Mouse (Mus musculus) liver, embryonic 11.5 days (tissue): ENCODE measurements around the gene Rbm14. TPM values are rescaled to one million over a fixed set of nuclear protein-coding genes. Genes with fewer than 3 reads are reported as not detected.
A peak's percentile ranks its signal among the peaks of the same experiment; 100 is the strongest.
"Not testable (repeated sequence)": the region's sequence is repeated elsewhere in the genome, so short reads cannot be mapped to it uniquely, and the experiment has no call there.

Experiments
- ATAC-seq: fragments of 200-750 bp; cut with Nextera tagmentation; replicated peaks from 2 replicates; pipeline ENCODE4 v1.8.0; 2017; ENCODE audit warnings: moderate number of reproducible peaks, mild to moderate bottlenecking, moderate TSS enrichment, moderate library complexity; ENCODE audit not compliant: low FRiP score
- DNase-seq: peaks from one replicate; pipeline ENCODE4 v3.0.0-alpha.2; 2017; ENCODE audit warnings: low spot score
- H3K27ac ChIP-seq: fragments of 300-500 bp; sonication (generic); 2 replicates; pipeline ENCODE4 v1.5.1; 2014; ENCODE audit warnings: mild to moderate bottlenecking, low read depth, low read length, control low read depth
- H3K27me3 ChIP-seq: fragments of 300-500 bp; sonication (generic); replicated peaks from 2 replicates; pipeline ENCODE4 v1.6.1; 2014; ENCODE audit warnings: low read length, mixed read lengths; ENCODE audit not compliant: control insufficient read depth, insufficient read depth
- H3K36me3 ChIP-seq: fragments of 300-500 bp; sonication (generic); 2 replicates; pipeline ENCODE4 v1.6.1; 2014; ENCODE audit warnings: mild to moderate bottlenecking, low read length, moderate library complexity, mixed read lengths; ENCODE audit not compliant: control insufficient read depth, insufficient read depth
- H3K4me1 ChIP-seq: fragments of 300-500 bp; sonication (generic); replicated peaks from 2 replicates; pipeline ENCODE4 v1.6.1; 2014; ENCODE audit warnings: low read length, mixed read lengths; ENCODE audit not compliant: control insufficient read depth, insufficient read depth
- H3K4me2 ChIP-seq: fragments of 300-500 bp; sonication (generic); 2 replicates; pipeline ENCODE4 v1.6.1; 2014; ENCODE audit warnings: mild to moderate bottlenecking, control low read depth, moderate library complexity
- H3K4me3 ChIP-seq: fragments of 300-500 bp; sonication (generic); 2 replicates; pipeline ENCODE4 v1.5.1; 2014; ENCODE audit warnings: low read depth, low read length, control low read depth
- H3K9ac ChIP-seq: fragments of 300-500 bp; sonication (generic); 2 replicates; pipeline ENCODE4 v1.6.1; 2014; ENCODE audit warnings: low read depth, low read length, control low read depth
- H3K9me3 ChIP-seq: fragments of 300-500 bp; sonication (generic); 2 replicates; pipeline ENCODE4 v1.6.1; 2016; ENCODE audit warnings: low read length, inconsistent platforms, mixed read lengths; ENCODE audit not compliant: control insufficient read depth
- WGBS: fragments of 180-500 bp; shearing (Covaris S2); extraction: QIAGEN DNeasy Blood & Tissue Kit; methylation state at CpG from one replicate; pipeline ENCODE4 v1.1.7; 2014; 5-methylcytosine and 5-hydroxymethylcytosine counted together
- polyA plus RNA-seq: library from polyadenylated mRNA; unstranded; fragments of >200 nt; fragmentation: Nextera tagmentation; extraction: Ambion mirVana; gene quantifications from 2 replicates; pipeline ENCODE4 v1.2.1, GENCODE M21; 2014

Gene Rbm14
- polyA plus RNA-seq, 1 experiment from 2014 or later: 92.4 TPM

DNA sequence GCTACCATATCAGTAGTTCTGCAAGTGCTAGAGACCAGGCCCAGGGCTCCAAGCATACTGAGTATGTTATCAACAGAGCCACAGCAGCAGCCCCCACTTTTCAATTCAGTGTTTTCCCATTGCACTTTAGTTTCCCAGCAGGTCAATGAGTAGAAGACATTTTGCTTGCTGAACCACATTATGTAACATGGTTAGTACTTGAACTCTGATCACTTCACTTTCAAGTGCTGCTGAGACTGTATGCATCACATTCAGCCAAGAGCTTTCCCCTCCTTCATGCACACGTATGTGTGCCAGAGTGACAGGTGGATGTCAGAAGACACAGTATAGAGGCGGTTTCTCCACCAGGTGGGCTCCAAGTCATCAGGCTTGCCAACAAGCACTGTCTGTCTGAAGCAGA is 28.5 kb downstream of the Rbm14 start:
- Histone ChIP-seq H3K4me1 (no peaks in the 10 kb centered on the region; the same call in 1 of the 2 replicates), H3K4me2 (no peak overlapping the region), H3K27ac (no peak overlapping the region), H3K4me3 (no peak overlapping the region), H3K36me3 (peaks cover 26% of the 10 kb centered on the region), H3K27me3 (no peaks in the 10 kb centered on the region), H3K9me3 (no peaks in the 10 kb centered on the region), H3K9ac (no peak overlapping the region)
- ATAC-seq (no peak), DNase-seq (no peak)
- WGBS: 94% methylated on average over 2 of the region's 2 CpGs

DNA sequence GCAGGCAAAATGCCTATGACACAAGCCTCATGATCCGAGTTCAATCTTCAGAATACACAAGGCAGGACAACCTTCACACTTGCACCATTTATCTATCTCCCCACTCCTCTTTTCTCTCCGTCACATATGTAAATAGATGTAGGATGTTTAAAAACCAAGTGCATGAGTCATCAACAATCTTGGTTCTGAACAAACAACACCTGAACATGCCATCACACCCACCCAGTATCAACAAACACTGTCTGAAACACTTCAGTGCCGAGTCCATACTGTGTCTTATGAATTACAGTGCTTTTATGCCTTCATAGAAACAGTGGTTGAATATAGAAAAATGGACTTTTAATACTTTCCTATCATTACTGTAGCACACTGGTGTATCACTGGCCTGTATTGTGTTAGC is 38.6 kb downstream of the Rbm14 start:
- H3K9ac ChIP-seq: no peak overlapping the region
- DNase-seq: no peak
- H3K4me1 ChIP-seq: no peaks in the 10 kb centered on the region
- no peak overlapping the region for H3K4me2 ChIP-seq
- no peak overlapping the region for H3K4me3 ChIP-seq
- no peaks in the 10 kb centered on the region for H3K9me3 ChIP-seq
- no peaks in the 10 kb centered on the region for H3K27me3 ChIP-seq
- no peak overlapping the region for H3K27ac ChIP-seq
- no peak for ATAC-seq
- WGBS: 86% methylated on average over 3 of the region's 3 CpGs
- H3K36me3 ChIP-seq: peaks cover 20% of the 10 kb centered on the region

DNA sequence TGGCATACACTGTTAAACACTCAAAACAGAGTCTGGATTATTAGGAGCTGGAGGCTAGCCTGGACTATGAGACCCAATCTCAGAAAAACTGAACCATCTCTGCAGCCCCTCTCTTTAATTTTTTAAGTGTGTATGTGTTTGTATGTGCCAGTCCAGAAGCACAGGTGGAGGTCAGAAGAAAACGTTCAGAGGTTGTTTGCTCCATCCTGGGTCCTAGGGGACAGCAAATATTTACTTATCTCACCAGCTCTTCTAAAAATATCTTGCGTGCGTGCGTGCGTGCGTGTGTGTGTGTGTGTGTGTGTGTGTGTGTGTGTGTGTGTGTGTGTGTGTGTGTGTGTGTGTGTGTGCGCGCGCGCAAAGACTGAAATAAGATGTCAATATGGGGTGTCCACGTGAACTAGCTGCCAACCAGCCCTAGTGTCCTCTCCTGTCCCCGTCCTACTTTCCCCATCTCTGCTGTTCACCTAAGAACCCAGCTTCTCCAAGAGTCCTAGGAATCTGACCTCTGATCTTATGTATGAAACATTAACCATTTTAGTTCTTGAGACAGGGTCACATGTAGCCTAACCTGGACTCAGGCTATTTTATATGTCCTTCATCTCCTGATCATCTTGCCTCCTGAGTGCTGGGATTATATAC is 43.8 kb downstream of the Rbm14 start:
- H3K27me3 ChIP-seq: no peaks in the 10 kb centered on the region
- no peak overlapping the region for H3K4me2 ChIP-seq
- H3K4me1 ChIP-seq: no peaks in the 10 kb centered on the region
- no peak for ATAC-seq
- no peaks in the 10 kb centered on the region for H3K9me3 ChIP-seq
- 85% methylated on average over 12 of the region's 12 CpGs for WGBS
- no peak overlapping the region for H3K9ac ChIP-seq
- no peak for DNase-seq
- no peak overlapping the region for H3K27ac ChIP-seq
- H3K4me3 ChIP-seq: no peak overlapping the region
- H3K36me3 ChIP-seq: peaks cover 34% of the 10 kb centered on the region

DNA sequence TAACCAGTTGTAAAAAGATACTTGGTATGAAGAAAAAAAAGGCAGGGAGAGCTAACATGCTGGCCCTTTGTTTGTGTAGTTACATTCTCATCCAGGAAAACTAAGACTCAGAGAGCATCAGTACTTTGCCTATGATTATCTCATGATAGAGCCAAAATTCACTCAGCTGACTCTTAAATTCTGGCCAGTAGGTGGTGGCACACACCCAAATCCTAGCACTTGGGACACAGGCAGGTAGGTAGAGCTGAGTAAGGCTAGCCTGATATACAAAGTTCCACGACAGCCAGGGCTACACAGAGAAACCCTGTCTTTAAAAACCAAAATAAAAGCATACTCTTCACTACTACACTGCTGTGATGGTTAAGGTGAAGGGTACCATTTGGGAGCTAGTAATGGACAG is 48.6 kb downstream of the Rbm14 start:
- no peak overlapping the region for H3K27ac ChIP-seq
- no peaks in the 10 kb centered on the region for H3K9me3 ChIP-seq
- ATAC-seq (no peak), DNase-seq (no peak)
- 65% methylated on average over 1 of the region's 1 CpGs for WGBS
- peaks cover 26% of the 10 kb centered on the region for H3K36me3 ChIP-seq
- H3K27me3 ChIP-seq: no peaks in the 10 kb centered on the region
- no peak overlapping the region for H3K4me2 ChIP-seq
- H3K4me1 ChIP-seq: peaks cover 3% of the 10 kb centered on the region; the same call in 1 of the 2 replicates
- H3K4me3 ChIP-seq: no peak overlapping the region
- no peak overlapping the region for H3K9ac ChIP-seq

DNA sequence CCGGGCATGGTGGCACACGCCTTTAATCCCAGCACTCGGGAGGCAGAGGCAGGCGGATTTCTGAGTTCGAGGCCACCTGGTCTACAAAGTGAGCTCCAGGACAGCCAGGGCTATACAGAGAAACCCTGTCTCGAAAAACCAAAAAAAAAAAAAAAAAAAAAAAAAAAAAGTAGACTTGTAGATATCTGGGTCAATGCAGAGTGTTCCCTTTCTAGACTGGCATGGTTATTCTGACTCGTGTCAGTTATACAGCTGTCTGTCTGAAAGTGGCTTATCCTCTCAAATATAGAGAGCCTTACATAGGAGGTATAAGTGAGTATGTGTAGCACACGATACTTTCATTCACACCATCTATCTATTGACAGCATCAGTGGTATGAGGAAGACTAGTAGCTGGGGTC is 50.9 kb downstream of the Rbm14 start:
- not testable (repeated sequence) for DNase-seq, H3K27ac ChIP-seq, H3K9ac ChIP-seq, H3K4me2 ChIP-seq, H3K4me1 ChIP-seq, ATAC-seq, H3K27me3 ChIP-seq, H3K4me3 ChIP-seq, H3K9me3 ChIP-seq
- 89% methylated on average over 8 of the region's 8 CpGs for WGBS
- H3K36me3 ChIP-seq: peaks cover 17% of the 10 kb centered on the region

DNA sequence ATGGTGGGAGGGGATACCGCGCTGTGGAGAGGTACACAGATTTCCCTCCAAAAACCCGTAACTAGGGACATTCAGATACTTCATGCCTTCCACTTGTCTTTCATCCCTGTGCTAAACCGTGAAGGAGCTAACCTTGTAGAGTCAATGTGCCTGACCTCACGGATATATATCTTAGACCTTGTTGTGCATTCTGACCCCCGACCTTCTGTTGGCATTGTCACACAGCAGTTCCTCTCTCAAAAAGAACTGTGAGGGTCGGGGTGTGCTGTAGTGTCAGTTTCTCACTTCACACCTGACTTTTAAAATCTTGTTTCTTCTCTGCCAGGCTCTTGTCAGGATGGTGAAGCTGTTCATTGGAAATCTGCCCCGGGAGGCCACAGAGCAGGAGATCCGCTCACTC is 54.5 kb downstream of the Rbm14 start:
- peak overlapping the region; percentile 76 for H3K27ac ChIP-seq
- peak overlapping the region; percentile 93 for H3K4me2 ChIP-seq
- ATAC-seq: no peak
- H3K4me1 ChIP-seq: peaks cover 5% of the 10 kb centered on the region; the same call in 1 of the 2 replicates
- WGBS: 8% methylated on average over 9 of the region's 9 CpGs
- peaks cover 2% of the 10 kb centered on the region; the same call in 1 of the 2 replicates for H3K36me3 ChIP-seq
- no peaks in the 10 kb centered on the region for H3K9me3 ChIP-seq
- no peak for DNase-seq
- peak overlapping the region; percentile 77 for H3K9ac ChIP-seq
- peak overlapping the region; percentile 70 for H3K4me3 ChIP-seq
- no peaks in the 10 kb centered on the region for H3K27me3 ChIP-seq

DNA sequence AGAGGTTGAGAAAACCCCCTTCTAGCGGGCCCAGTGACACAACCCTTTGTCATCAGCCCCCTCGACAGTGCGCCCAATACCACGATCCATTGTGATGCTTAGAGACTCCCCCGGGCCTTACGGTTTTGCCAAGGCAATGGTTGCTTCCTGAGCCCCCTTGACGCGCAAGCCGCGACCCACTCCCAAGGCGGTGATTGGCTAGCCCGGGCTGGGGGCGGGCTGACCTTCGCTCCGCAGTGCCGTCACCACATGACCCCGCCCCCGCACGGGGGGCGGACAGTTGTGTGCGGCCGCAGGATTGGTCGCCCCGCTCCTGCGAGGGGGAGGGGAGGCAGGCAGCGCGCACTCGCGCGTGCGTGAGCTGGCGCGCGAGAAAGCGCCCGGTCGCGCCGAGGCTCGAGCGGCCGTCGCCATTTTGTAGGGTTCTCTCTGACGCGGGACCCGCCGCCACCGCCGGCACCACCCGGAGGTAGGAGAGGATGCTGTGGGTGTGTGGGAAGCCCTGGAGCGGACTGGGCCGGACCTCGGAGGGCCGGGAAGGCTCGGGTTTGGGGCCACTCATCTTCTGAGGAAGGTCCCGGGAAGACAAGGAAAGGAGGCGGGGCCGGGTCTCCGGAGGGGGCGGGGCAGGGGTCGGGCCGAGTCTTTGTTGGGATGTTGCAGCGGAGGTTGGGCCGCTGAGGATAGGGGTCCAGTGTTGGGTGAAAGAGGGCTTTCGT is 55.1 kb downstream of the Rbm14 start, which contains the start of gene Rbm4b:
Gene Rbm4b, plus strand, starts transcription at position 305 of the 719 bp plus-strand sequence.
- Histone ChIP-seq H3K27me3 (no peaks in the 10 kb centered on the region), H3K4me2 (peak within 1 kb of the TSS; percentile 93), H3K4me1 (peaks cover 5% of the 10 kb centered on the region; the same call in 1 of the 2 replicates), H3K4me3 (peak within 1 kb of the TSS; percentile 70), H3K9ac (peak within 1 kb of the TSS; percentile 77), H3K9me3 (no peaks in the 10 kb centered on the region), H3K27ac (peak within 1 kb of the TSS; percentile 76), H3K36me3 (no peaks in the 10 kb centered on the region; the same call in 1 of the 2 replicates)
- ATAC-seq (peak; percentile 95), DNase-seq (peak; percentile 99)
- WGBS: under 1% methylated on average over 64 of the region's 65 CpGs

DNA sequence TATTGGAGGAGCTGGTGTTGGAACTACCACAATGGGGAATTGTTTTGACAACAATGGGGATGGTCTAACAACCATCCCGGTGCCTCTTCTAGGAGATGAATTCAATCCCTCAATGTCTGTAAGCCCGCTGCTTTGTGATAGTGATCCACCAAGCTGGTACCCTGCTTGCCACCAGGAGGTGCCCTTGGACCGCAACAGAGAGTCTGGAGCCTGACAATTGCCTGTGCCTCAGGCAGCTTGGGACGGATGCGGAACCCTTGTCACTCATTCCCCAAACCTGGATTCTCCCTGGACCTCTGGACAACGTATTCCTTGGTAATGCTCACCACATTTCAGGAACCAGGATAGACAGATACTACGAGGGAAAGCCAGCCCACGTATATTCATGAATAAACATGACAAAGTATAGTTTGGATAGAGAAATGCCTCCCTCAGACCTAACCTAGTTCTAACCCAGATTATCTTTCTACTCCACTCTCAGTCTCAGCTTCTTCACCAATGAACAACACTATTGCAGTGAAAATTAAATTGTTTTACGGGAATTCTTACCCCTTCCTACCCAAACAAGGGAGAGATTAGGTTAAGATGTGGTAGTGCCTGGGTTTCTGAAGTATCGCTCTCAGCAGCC is 55.8 kb downstream of the Rbm14 start:
- H3K4me1 ChIP-seq: peaks cover 5% of the 10 kb centered on the region; the same call in 1 of the 2 replicates
- peak overlapping the region; percentile 53 for H3K9ac ChIP-seq
- H3K27ac ChIP-seq: peak overlapping the region; percentile 47; the same call in 1 of the 2 replicates
- DNase-seq (peak; percentile 82), ATAC-seq (peak; percentile 72)
- H3K4me3 ChIP-seq: peak overlapping the region; percentile 70
- H3K4me2 ChIP-seq: peak overlapping the region; percentile 93
- H3K9me3 ChIP-seq: no peaks in the 10 kb centered on the region
- H3K27me3 ChIP-seq: no peaks in the 10 kb centered on the region
- WGBS: 0% methylated on average over 10 of the region's 10 CpGs
- H3K36me3 ChIP-seq: no peaks in the 10 kb centered on the region
